Comparison of ENCODE assay signal across 26 mouse cellular contexts in genomic region chr3:108744060-108744459, GRCm38 (mm10). TPM values are rescaled to one million over a fixed set of nuclear protein-coding genes. Genes with fewer than 3 reads are reported as not detected.
DNase-seq lines count a peak whose midpoint lies in the region; ATAC-seq and TF ChIP-seq lines count a peak whose summit lies in the region.
"Had no signal": no experiment of that assay in that cellular context is flagged by ENCODE, and none has a peak within 500 bp of the region (broad histone marks: within the 10 kb centered on the region; RNA-seq: fewer than 3 reads in every experiment).

No protein-coding gene starts in this region.

- no peak overlapping the region for H3K4me3 ChIP-seq in liver, embryonic 15.5 days (replicated peaks)
- H3K4me3 ChIP-seq in liver, postnatal 0 days (ENCODE audit: low read depth, low read length), result no peak overlapping the region
- peak overlapping the region; percentile 66 for H3K4me3 ChIP-seq in testis, adult 2 months (ENCODE audit: control insufficient read depth, low read depth, low read length)
- H3K4me3 ChIP-seq: embryonic facial prominence, embryonic 10.5 days; embryonic facial prominence, embryonic 12.5 days; forebrain, embryonic 13.5 days; forebrain, embryonic 15.5 days had no signal

- no peak overlapping the region for H3K4me2 ChIP-seq in liver, embryonic 15.5 days
- no peak overlapping the region for H3K4me2 ChIP-seq in liver, postnatal 0 days (ENCODE audit: low read depth, low read length)
- H3K4me2 ChIP-seq: embryonic facial prominence, embryonic 12.5 days; forebrain, embryonic 13.5 days; forebrain, embryonic 15.5 days had no signal

- intact Hi-C loops in heart, postnatal 25 days (cut with DNase I), result no loop called here

- WGBS in liver, embryonic 15.5 days (ENCODE audit: insufficient replicate concordance), result 73% methylated on average over 4 of the region's 4 CpGs
- 76% methylated on average over 4 of the region's 4 CpGs for WGBS in liver, postnatal 0 days (ENCODE audit: insufficient replicate concordance)

- no peak for ATAC-seq in liver, embryonic 15.5 days (ENCODE audit: insufficient read depth)
- no peak for ATAC-seq in liver, postnatal 0 days
- ATAC-seq: activated CD4-positive, CD25-positive, alpha-beta regulatory T cell, adult 4 months; CD4-positive, CD25-positive, alpha-beta regulatory T cell, adult 4 months; forebrain, embryonic 13.5 days; forebrain, embryonic 15.5 days; Patski had no signal

- TF ChIP-seq POLR2A in testis, adult 2 months (IDR thresholded peaks at IDR 0.05; ENCODE audit: control insufficient read depth, low read depth, low read length), result peak; percentile 57; the same call in 1 of the 2 replicates

- TF ChIP-seq EP300 in liver, postnatal 0 days (IDR thresholded peaks at IDR 0.05; ENCODE audit: low read depth), result no peak

- no peak overlapping the region for H3K9ac ChIP-seq in liver, embryonic 15.5 days
- no peak overlapping the region for H3K9ac ChIP-seq in liver, postnatal 0 days (replicated peaks)
- H3K9ac ChIP-seq: embryonic facial prominence, embryonic 12.5 days; forebrain, embryonic 13.5 days; forebrain, embryonic 15.5 days had no signal

- H3K9me3 ChIP-seq in liver, embryonic 15.5 days (replicated peaks), result no peaks in the 10 kb centered on the region
- no peaks in the 10 kb centered on the region for H3K9me3 ChIP-seq in liver, postnatal 0 days (ENCODE audit: low read length)
- H3K9me3 ChIP-seq: embryonic facial prominence, embryonic 10.5 days; embryonic facial prominence, embryonic 12.5 days; forebrain, embryonic 13.5 days; forebrain, embryonic 15.5 days; G1E had no signal

- 0 out of 2 replicates have a peak overlapping the region, but pooled peaks have one; percentile 6 for H3K27ac ChIP-seq in liver, embryonic 15.5 days (replicated peaks)
- no peak overlapping the region for H3K27ac ChIP-seq in liver, postnatal 0 days (ENCODE audit: low read depth)
- H3K27ac ChIP-seq in testis, adult 2 months (ENCODE audit: control insufficient read depth, insufficient read depth, low read depth, low read length), result no peak overlapping the region
- H3K27ac ChIP-seq: embryonic facial prominence, embryonic 10.5 days; embryonic facial prominence, embryonic 12.5 days; forebrain, embryonic 13.5 days; forebrain, embryonic 15.5 days had no signal

- peak; percentile 53 for DNase-seq in heart, adult 11 months
- no peak for DNase-seq in heart, postnatal 25 days (ENCODE audit: low spot score)
- DNase-seq in liver, postnatal 0 days, result no peak
- no peak for DNase-seq in testis, postnatal 14 days (ENCODE audit: low spot score)
- DNase-seq: adrenal gland, adult 8-10 months; adrenal gland, postnatal 14 days; adrenal gland, postnatal 36 days; B cell, adult 2 months; cerebellum, adult 11-12 months; cerebellum, adult 2 months; cerebellum, adult 9-10 months; cerebellum, postnatal 10 days; cerebellum, postnatal 25 days had no signal

- peaks cover 24% of the 10 kb centered on the region for H3K4me1 ChIP-seq in liver, embryonic 15.5 days (replicated peaks)
- H3K4me1 ChIP-seq in liver, postnatal 0 days (ENCODE audit: insufficient read depth), result no peaks in the 10 kb centered on the region; the same call in 1 of the 2 replicates
- no peaks in the 10 kb centered on the region for H3K4me1 ChIP-seq in testis, adult 2 months (ENCODE audit: control insufficient read depth, insufficient read depth, low read length)
- H3K4me1 ChIP-seq: forebrain, embryonic 13.5 days; forebrain, embryonic 15.5 days had no signal

- no peaks in the 10 kb centered on the region for H3K36me3 ChIP-seq in liver, embryonic 15.5 days (replicated peaks)
- no peaks in the 10 kb centered on the region for H3K36me3 ChIP-seq in liver, postnatal 0 days (replicated peaks; ENCODE audit: insufficient read depth, low read length)
- H3K36me3 ChIP-seq in testis, adult 2 months (ENCODE audit: control insufficient read depth, insufficient read depth, low read length), result no peaks in the 10 kb centered on the region
- H3K36me3 ChIP-seq: embryonic facial prominence, embryonic 10.5 days; embryonic facial prominence, embryonic 12.5 days; forebrain, embryonic 15.5 days; G1E had no signal

- TF ChIP-seq CTCF in liver, postnatal 0 days (IDR thresholded peaks at IDR 0.05; ENCODE audit: low read depth), result no peak
- no peak for TF ChIP-seq CTCF in testis, adult 2 months (IDR thresholded peaks at IDR 0.05; ENCODE audit: control insufficient read depth, insufficient read depth, insufficient replicate concordance, low read depth, low read length)

- H3K27me3 ChIP-seq in liver, embryonic 15.5 days, result peaks cover 19% of the 10 kb centered on the region
- no peaks in the 10 kb centered on the region for H3K27me3 ChIP-seq in liver, postnatal 0 days (ENCODE audit: insufficient read depth, low read length)
- H3K27me3 ChIP-seq in testis, adult 2 months (ENCODE audit: control insufficient read depth, insufficient read depth, low read length), result no peaks in the 10 kb centered on the region
- H3K27me3 ChIP-seq: embryonic facial prominence, embryonic 12.5 days; forebrain, embryonic 13.5 days; forebrain, embryonic 15.5 days; Patski had no signal

RNA-seq across cellular contexts. Expression of gene Aknad1, which starts 4.6 kb away (rescaled TPM):
- not detected for total RNA-seq in heart, postnatal 25 days (2021)
- 0.52 and 0.54 TPM in 2 replicates for polyA plus RNA-seq in liver, embryonic 15.5 days (2015; fragmentation: Nextera tagmentation; extraction: Ambion mirVana)
- 0.06 and 0.13 TPM in 2 replicates for polyA plus RNA-seq in liver, postnatal 0 days (2015; fragmentation: Nextera tagmentation; extraction: Ambion mirVana)
- polyA plus RNA-seq in testis, adult 2 months (2012; rRNA removed), result 16.5 and 16.9 TPM in 2 replicates
- total RNA-seq: adrenal gland, adult 18-20 months; adrenal gland, postnatal 14 days; adrenal gland, postnatal 36 days; CH12.LX had no signal
- polyA plus RNA-seq: activated CD4-positive, CD25-positive, alpha-beta regulatory T cell, adult 4 months; CD4-positive, CD25-positive, alpha-beta regulatory T cell, adult 4 months; cerebellum, adult 2 months; forebrain, embryonic 11.5 days; forebrain, embryonic 13.5 days; forebrain, embryonic 15.5 days; G1E; Patski had no signal

RNA-seq across cellular contexts. Expression of gene Gpsm2, which starts 22.0 kb away (rescaled TPM):
- 1 to 10 TPM; 2.1 to 2.5 TPM for total RNA-seq in heart, postnatal 25 days (2021)
- polyA plus RNA-seq in liver, embryonic 15.5 days (2015; fragmentation: Nextera tagmentation; extraction: Ambion mirVana), result 44.1 and 45.7 TPM in 2 replicates
- polyA plus RNA-seq in liver, postnatal 0 days (2015; fragmentation: Nextera tagmentation; extraction: Ambion mirVana), result 18.3 and 21.6 TPM in 2 replicates
- polyA plus RNA-seq in testis, adult 2 months (2012; rRNA removed), result 4.8 and 5.0 TPM in 2 replicates

Comparison
In these comparisons a context has a peak if more than half of its experiments do, and no peak if none do; other contexts are left out.
1. RNA of gene Aknad1, which starts 4.6 kb away (polyA plus RNA-seq): 16.5 to 16.9 TPM in testis, adult 2 months; 0.52 to 0.54 TPM in liver, embryonic 15.5 days and 0.06 to 0.13 TPM in liver, postnatal 0 days; every median in the first group is over 10 times any median in the second.